Mouse (Mus musculus) kidney, postnatal 36 days (tissue): ENCODE results near the gene Ogdh.
"Not testable (repeated sequence)": the region's sequence is repeated elsewhere in the genome, so short reads cannot be mapped to it uniquely, and the experiment has no call there.

Experiments
- DNase-seq, 2 experiments: peaks; one replicate each; pipeline ENCODE4 v3.0.0; 2021 to 2022; ENCODE audit warnings: mixed read lengths in 2 of 2

The Ogdh gene

GRCm38 (mm10) chr11:6291401-6292115, at the start of gene Ogdh:
Gene Ogdh, plus strand, starts transcription at chr11:6291633.
- DNase-seq: peak; percentile 99 to 100

DNA sequence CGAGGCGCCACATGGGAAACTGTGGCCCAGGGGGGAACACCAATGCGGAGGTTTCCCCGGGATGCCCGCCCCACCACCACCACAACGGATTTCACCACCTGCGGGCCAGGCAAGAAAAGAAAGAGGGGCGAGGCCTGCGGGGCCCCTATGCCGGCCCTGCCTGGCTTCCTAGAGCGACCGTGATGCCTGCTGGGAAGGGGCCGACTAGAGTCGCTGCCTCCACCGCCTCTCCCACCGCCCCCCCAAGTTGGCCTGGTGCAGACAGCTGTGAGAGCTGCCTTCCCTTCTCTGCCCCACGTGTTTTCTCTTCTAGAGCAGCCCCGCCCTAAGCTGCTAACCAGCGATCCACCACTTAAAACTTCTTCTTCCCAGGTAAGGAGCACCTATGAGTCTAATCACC, 46.7 kb upstream of the Ogdh start:
- no peak for DNase-seq

- DNase-seq: no peak
Observed at GRCm38 (mm10) chr11:6252248-6252647, 39.2 kb upstream of the Ogdh start.

GRCm38 (mm10) chr11:6252824-6253223, 38.6 kb upstream of the Ogdh start:
- no peak for DNase-seq

DNA sequence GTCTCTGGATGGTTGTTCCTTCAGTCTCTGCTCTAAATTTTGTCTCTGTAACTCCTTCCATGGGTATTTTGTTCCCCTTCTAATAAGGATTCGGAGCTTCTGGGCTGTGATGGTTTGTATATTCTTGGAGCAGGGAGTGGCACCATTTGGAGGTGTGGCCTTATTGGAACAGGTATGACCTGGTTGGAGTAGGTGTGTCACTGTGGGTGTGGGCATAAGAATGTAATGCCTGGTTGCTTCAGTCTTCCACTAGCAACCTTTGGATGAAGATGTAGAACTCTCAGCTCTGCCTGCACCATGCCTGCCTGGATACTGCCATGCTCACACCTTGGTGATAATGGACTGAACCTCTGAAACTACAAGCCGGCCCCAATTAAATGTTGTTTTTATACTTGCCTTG, 36.8 kb upstream of the Ogdh start:
- DNase-seq: not testable (repeated sequence)

DNA sequence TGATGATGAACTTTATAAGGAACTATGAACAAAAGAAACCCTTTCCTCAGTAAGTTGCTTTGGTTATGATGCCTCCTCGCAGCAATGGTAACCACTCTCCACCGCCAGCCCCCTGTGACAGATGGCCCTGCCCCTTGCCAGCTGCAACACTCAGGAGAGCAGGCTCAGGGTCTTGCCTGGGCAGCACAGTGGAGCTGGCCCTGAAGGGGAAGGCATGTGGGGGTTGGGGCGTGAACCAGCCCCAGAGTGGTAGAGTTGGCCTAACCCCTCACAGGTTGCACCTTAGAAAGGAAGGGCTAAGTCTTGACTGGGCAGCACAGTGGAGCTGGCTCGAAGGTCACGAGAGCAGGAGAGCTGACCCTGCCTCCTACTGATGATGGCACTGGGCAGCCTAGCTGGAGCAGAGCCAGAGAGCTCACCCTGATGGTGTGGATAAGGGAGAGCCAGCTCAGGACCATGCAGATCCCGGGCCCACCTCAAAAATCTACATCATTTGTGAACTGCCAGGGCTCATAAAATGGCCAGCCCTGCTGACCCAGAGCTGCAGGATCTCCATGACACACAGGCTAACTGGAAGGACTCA, 34.9 kb upstream of the Ogdh start:
- DNase-seq: peak; percentile 47 to 65

- no peak for DNase-seq
Observed at GRCm38 (mm10) chr11:6259413-6259812, 32.0 kb upstream of the Ogdh start.

- peak; percentile 71 to 91 for DNase-seq
Observed at GRCm38 (mm10) chr11:6261434-6262082, 29.9 kb upstream of the Ogdh start.

DNA sequence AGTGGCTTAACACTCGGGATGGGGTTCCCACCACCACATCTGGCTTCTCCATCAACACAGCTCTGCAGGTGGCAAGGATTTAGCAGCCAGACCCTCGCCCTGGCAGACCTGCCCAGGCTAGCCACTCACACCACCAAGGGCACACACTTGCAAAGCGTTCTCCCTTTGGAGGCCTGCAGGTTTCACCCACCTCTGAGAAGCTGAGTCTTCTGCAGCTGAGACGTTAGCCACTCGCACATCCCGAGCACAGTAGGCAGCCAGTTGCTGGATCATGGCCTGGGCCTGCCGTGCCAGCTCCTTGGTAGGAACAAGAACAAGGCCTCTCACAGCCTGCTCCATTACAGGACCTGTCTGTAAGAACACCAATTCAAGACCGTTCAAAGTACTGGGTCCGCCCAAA, 24.8 kb upstream of the Ogdh start:
- no peak for DNase-seq

DNA sequence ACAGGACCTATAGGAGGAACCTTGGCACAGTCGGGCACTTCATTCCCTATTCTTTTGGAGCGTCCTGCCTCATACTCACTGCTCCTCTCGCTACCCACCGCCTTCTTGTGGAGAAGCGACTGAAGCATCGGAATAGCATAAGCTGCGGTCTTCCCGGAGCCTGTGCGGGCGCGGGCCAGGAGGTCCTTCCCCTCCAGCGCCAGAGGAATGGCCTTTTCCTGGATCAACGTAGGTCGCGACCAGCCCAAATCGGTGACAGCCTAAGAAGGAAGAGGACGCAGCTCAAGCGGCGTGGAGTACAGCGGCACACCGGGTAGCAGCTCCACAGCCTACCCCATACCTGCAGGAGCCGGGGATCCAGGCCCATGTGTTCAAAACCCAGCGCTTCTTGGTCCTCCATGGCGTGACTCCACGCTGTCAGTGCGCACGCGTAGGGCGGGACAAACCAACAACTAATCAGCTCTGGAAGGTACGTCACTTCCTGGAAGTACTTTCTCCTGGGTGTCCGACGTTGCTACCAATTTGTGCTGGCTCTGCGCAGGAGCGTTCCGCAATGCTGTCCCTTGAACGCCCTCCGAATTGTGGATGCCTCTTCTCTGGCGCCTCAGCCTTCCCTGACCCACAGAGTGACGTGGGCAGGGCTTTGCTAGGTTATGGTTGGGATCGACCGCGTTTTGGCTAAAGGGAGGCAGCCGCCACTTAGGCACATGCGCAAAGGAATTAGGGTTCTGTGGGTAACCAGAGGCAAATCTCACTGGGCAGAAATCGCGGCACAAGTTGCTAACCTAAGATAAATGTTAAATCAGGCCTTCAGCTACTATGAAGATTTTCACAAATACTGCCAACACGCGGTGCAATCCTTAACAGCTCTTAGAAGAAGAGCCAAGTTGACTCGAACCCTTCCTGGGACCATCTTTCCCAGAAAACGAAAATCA, 23.8 kb upstream of the Ogdh start, which contains the start of gene Ddx56:
Ddx56 (minus strand) TSS at position 453 of the 935 bp plus-strand sequence.
- DNase-seq: peak; percentile 95 to 97

GRCm38 (mm10) chr11:6273607-6274006, 17.8 kb upstream of the Ogdh start:
- peak; percentile 46 to 52 for DNase-seq

GRCm38 (mm10) chr11:6274387-6275093, 16.9 kb upstream of the Ogdh start, which contains the start of gene Tmed4:
Gene Tmed4, minus strand, starts transcription at chr11:6274870.
- DNase-seq: peak; percentile 99 to 100

GRCm38 (mm10) chr11:6275094-6275484, 16.3 kb upstream of the Ogdh start:
- DNase-seq: no peak

GRCm38 (mm10) chr11:6276466-6276865, 15.0 kb upstream of the Ogdh start:
- peak in 1 of 2 experiments; percentile 63 for DNase-seq

DNA sequence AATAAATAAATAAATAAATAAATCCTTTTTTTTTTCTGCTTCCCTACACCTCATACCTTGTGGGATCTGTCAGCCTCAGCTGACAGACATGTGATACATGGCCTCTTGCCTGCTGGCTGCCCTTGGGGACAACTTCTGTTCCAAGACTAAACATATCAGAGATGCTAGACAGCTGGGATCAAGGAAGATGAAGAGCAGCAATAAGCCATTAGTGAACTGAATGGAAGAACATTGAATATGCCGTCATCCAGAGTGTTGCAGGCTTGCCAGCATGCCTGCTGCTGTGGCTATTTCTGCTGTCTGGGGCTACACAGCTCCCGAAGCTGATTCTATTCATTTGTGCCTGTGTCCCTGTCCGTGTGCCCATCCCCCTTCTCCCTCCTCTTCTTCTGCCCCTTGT, 8.5 kb upstream of the Ogdh start:
- no peak for DNase-seq

DNA sequence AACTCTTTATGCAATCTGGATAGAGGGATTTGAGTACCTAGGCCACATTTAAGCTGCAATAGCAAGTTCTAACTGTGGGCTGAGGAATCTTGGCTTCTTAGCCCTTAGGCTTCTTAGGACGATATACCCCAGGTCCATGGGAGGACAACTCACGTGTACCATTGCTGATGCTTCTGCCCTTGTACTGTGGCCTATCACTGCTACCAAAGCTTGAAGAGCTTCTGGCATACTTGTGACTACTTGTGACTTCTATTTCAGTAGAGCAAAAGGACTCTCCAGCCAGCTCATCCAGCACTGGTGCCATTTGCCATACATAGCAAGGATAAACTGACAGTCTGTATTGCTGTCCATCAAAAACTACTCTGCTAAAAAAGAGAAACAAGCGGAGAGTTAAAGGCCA, 1.3 kb upstream of the Ogdh start:
- DNase-seq: no peak

DNA sequence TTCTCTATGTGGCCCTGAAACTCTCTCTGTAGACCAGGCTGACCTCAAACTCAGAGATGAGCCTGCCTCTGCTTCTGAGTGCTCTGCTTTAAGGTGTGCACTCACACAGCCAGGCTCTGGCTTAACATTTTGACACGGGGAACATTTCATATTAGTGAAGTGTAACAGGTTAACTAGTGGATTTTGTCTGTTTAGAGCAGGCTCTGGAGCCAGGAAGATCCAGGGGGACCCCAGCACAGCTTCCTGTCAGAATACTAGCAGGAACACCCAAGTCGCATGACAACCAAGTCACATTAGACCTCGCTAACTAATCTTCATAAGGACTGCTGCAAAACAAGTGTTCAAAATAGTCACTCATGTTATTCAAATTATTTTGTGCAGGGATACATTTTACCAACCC, 550 bp upstream of the Ogdh start:
- no peak for DNase-seq

- peak; percentile 77 to 83 for DNase-seq
Observed at GRCm38 (mm10) chr11:6292116-6292987, 919 bp downstream of the Ogdh start.

DNA sequence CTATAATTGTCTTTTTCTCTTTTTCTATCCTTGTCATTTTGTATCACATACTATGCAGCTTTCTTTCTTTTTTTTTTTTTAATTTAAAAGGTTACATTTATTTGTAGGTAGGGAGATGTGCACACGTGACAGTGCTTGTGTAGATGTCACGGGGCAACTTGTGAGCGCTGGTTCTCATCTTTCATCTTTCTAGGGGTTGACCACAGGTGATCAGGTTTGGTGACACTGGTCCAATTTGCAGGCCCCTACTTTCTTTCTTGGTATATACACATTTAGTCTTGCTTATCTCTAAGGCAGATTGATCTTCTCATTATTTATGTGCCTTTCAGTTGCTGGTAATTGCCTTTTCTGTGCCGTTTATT, 1.5 kb downstream of the Ogdh start:
- no peak for DNase-seq

- DNase-seq: peak in 1 of 2 experiments; percentile 39
Observed at GRCm38 (mm10) chr11:6293601-6294000, 2.2 kb downstream of the Ogdh start.

DNA sequence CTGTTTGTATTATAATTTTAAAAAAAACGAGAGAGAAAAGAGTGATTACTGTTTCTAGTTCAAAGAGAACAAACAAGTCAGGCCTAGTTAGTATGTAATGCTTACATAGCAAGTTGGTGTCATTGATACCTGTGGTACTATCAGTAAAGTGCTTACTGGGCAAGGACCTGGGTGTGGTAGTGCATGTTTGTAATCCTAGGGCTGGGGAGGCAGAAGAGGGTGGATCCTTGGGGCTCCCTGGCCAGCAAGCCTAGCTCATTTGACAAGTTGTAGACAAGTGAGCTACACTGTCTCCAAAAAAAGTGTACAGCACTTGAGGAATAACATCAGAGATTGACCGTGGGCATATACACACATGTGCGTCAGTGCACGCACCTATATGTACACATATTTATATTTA, 3.2 kb downstream of the Ogdh start:
- no peak for DNase-seq
